Mouse (Mus musculus) heart, postnatal 0 days (tissue): Measurements from ENCODE around the gene Ubiad1. TPM values are rescaled to one million over a fixed set of nuclear protein-coding genes. Genes with fewer than 3 reads are reported as not detected.

Experiments
- ATAC-seq: fragments of 200-750 bp; cut with Nextera tagmentation; 2 replicates; pipeline ENCODE4 v1.8.0; 2017; ENCODE audit warnings: low read depth, moderate number of reproducible peaks, moderate library complexity; ENCODE audit not compliant: insufficient read depth
- DNase-seq: peaks from one replicate; pipeline ENCODE4 v3.0.0-alpha.2; 2016; ENCODE audit warnings: low spot score
- H3K27ac ChIP-seq: fragments of 300-500 bp; sonication (generic); 2 replicates; pipeline ENCODE4 v1.5.1; 2014; ENCODE audit warnings: low read depth, mild to moderate bottlenecking
- H3K27me3 ChIP-seq: fragments of 300-500 bp; sonication (generic); 2 replicates; pipeline ENCODE4 v1.6.1; 2014; ENCODE audit warnings: low read length, mixed read lengths; ENCODE audit not compliant: control insufficient read depth, insufficient read depth
- H3K36me3 ChIP-seq: fragments of 300-500 bp; sonication (generic); replicated peaks from 2 replicates; pipeline ENCODE4 v1.6.1; 2014; ENCODE audit warnings: low read length, mixed read lengths; ENCODE audit not compliant: control insufficient read depth, insufficient read depth
- H3K4me1 ChIP-seq: fragments of 300-500 bp; sonication (generic); 2 replicates; pipeline ENCODE4 v1.6.1; 2014; ENCODE audit warnings: antibody characterized with exemption; ENCODE audit not compliant: control insufficient read depth, insufficient read depth
- H3K4me2 ChIP-seq: fragments of 300-500 bp; sonication (generic); 2 replicates; pipeline ENCODE4 v1.6.1; 2014; ENCODE audit warnings: low read depth, mild to moderate bottlenecking, low read length, moderate library complexity
- H3K4me3 ChIP-seq: fragments of 300-500 bp; sonication (generic); 2 replicates; pipeline ENCODE4 v1.5.1; 2014; ENCODE audit warnings: low read depth, low read length
- H3K9ac ChIP-seq: fragments of 300-500 bp; sonication (generic); replicated peaks from 2 replicates; pipeline ENCODE4 v1.6.1; 2014; ENCODE audit warnings: low read depth, low read length, mixed read lengths
- H3K9me3 ChIP-seq: fragments of 300-500 bp; sonication (generic); replicated peaks from 2 replicates; pipeline ENCODE4 v1.6.1; 2016; ENCODE audit warnings: low read length; ENCODE audit not compliant: control insufficient read depth
- CTCF ChIP-seq: IDR thresholded peaks from 2 replicates; pipeline ENCODE4 v1.5.1; 2016; ENCODE audit warnings: antibody characterized with exemption, control low read depth, low read depth
- EP300 ChIP-seq: IDR thresholded peaks from 2 replicates; pipeline ENCODE4 v1.6.1; 2016; ENCODE audit warnings: antibody characterized with exemption, low read depth
- WGBS: fragments of 180-500 bp; shearing (Covaris S2); extraction: QIAGEN DNeasy Blood & Tissue Kit; methylation state at CpG from one replicate; pipeline ENCODE4 v1.1.7; 2014; 5-methylcytosine and 5-hydroxymethylcytosine counted together
- polyA plus RNA-seq: library from polyadenylated mRNA; unstranded; fragments of >200 nt; fragmentation: Nextera tagmentation; extraction: Ambion mirVana; gene quantifications from 2 replicates; pipeline ENCODE4 v1.2.1, GENCODE M21; 2015
- total RNA-seq: library from RNA; depleted of rRNA; stranded (reverse); fragments of >200 nt; gene quantifications from 2 replicates; pipeline ENCODE4 v1.2.3, GENCODE M21; 2014; ENCODE audit warnings: low replicate concordance; rRNA removed

Gene Ubiad1
- total and polyA plus RNA-seq, 2 experiments from 2014 or later = 19.6 to 32.4 TPM

DNA sequence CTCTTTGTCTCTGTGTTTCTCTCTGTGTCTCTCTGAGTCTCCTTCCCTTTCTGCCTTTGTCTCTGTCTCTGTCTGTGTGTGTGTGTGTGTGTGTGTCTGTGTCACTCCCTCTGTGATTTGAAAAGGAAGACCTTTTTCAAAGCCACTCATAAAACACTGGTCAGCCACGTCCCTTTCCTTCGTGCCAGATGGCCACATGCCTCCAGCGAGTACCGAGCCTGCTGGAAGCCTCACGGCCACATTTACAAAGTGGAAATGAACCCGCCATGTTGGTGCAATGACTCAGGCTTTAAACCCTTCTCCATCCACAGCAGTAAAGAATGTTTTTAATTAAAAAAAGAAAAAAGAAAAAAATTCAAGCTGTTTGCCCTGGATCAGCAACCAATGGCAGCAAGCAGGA lies 48.7 kb downstream of the Ubiad1 start:
- no peak overlapping the region for H3K9ac ChIP-seq
- no peaks in the 10 kb centered on the region for H3K36me3 ChIP-seq
- TF ChIP-seq EP300 (no peak), CTCF (no peak)
- H3K4me1 ChIP-seq = no peaks in the 10 kb centered on the region
- WGBS = 74% methylated on average over 6 of the region's 6 CpGs
- no peaks in the 10 kb centered on the region for H3K27me3 ChIP-seq
- no peak for DNase-seq
- no peak overlapping the region for H3K4me2 ChIP-seq
- ATAC-seq = no peak
- no peak overlapping the region for H3K27ac ChIP-seq
- no peaks in the 10 kb centered on the region for H3K9me3 ChIP-seq
- H3K4me3 ChIP-seq = no peak overlapping the region

DNA sequence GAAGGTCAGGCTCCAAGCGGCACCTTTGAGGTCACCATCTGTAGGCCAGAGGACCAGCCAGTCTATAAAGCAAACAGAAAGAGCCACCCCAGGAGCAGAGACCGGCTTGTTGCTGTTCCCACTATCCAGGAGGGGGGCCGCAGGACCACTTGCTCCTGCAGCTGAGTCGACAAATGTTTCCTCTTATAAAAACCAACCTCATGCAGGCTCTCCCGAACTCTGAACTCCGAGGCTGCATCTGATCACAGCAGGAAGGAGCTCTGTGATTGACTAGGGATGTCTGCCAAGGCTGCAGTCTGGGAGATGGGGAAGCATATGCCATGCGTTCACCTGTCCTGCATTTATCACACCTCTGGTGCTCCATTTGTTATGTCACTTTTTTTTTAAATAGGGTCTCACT lies 49.4 kb downstream of the Ubiad1 start:
- Histone ChIP-seq H3K4me2 (no peak overlapping the region), H3K9me3 (no peaks in the 10 kb centered on the region), H3K4me3 (no peak overlapping the region), H3K9ac (no peak overlapping the region), H3K27ac (no peak overlapping the region), H3K36me3 (no peaks in the 10 kb centered on the region), H3K4me1 (no peaks in the 10 kb centered on the region), H3K27me3 (no peaks in the 10 kb centered on the region)
- no peak for ATAC-seq
- 42% methylated on average over 7 of the region's 7 CpGs for WGBS
- no peak for DNase-seq
- TF ChIP-seq CTCF (no peak), EP300 (no peak)

DNA sequence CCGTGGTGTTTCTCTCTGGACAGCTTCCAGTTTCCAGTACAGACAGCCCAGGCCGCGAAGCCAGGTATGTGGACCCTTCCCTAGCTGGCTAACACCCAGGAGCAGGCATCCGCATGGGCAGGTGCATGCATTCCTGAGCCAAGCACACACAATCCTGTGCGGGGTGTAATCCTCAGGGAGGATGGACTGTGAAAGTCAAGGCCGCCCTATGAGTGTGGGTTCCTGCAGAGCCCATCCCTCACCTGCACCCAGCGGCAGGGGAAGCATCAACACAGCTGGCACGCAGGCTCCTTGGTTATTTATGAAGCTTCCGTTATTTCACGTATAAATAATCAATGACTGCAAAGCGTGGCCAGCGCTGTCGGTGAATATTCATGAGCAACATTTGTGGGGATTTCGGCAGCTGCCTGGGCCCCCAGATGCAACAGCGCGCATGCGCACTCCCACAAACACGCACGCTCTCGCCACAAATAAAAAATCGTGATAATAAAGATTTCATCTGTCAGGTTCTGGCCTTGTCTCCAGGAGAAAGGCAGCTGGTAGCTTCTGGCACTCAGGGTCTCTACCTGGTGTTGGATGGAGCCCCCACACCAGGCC lies 52.8 kb downstream of the Ubiad1 start:
- H3K9me3 ChIP-seq = no peaks in the 10 kb centered on the region
- H3K27me3 ChIP-seq = no peaks in the 10 kb centered on the region
- no peaks in the 10 kb centered on the region for H3K4me1 ChIP-seq
- ATAC-seq (no peak), DNase-seq (no peak)
- H3K4me2 ChIP-seq = no peak overlapping the region
- H3K4me3 ChIP-seq = no peak overlapping the region
- TF ChIP-seq EP300 = no peak
- no peak for TF ChIP-seq CTCF
- no peaks in the 10 kb centered on the region for H3K36me3 ChIP-seq
- H3K27ac ChIP-seq = no peak overlapping the region
- no peak overlapping the region for H3K9ac ChIP-seq
- 56% methylated on average over 21 of the region's 21 CpGs for WGBS

DNA sequence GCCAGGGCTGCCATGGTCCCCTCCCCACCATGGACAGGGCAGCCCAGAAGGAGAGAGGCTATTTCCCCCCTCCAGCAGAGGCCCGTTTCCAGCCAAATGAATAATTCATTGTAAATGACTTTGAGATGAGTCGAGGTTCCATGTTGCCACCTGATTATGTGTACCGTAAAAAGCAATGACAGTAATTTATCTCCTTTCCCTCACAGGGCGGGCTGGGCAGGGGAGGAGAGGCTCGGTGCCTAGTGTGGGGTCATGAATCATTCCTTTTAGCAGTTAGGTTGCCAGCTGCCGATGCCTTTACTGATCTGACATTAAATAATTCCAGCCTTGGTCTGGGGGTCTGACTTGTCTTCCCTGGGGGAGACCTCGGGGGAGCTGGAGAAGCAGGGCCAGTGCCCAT lies 54.9 kb downstream of the Ubiad1 start:
- Histone ChIP-seq H3K4me2 (no peak overlapping the region), H3K27ac (no peak overlapping the region), H3K27me3 (no peaks in the 10 kb centered on the region), H3K4me1 (no peaks in the 10 kb centered on the region), H3K9me3 (no peaks in the 10 kb centered on the region), H3K4me3 (no peak overlapping the region), H3K36me3 (no peaks in the 10 kb centered on the region), H3K9ac (no peak overlapping the region)
- ATAC-seq (no peak), DNase-seq (no peak)
- WGBS = 59% methylated on average over 7 of the region's 7 CpGs
- TF ChIP-seq EP300 = no peak
- TF ChIP-seq CTCF = no peak

DNA sequence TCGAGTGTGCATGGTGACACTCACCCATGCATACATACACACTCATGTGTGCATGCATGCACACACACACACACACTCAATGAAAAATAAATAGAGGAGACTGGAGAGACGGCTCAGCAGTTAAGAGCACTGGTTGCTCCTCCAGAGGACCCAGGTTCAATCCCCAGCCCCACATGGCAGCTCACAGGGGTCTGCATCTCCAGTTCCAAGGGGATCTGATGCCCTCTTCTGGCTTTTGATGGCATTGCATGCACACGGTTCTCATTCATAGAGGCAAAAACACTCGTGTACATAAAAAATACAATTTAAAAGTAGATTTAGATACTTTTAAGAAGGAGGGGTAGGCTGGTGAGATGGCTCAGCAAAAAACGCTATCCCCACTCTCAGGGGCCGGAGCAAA lies 55.5 kb downstream of the Ubiad1 start:
- H3K9ac ChIP-seq = no peak overlapping the region
- no peaks in the 10 kb centered on the region for H3K27me3 ChIP-seq
- no peak overlapping the region for H3K4me2 ChIP-seq
- H3K4me1 ChIP-seq = no peaks in the 10 kb centered on the region
- H3K36me3 ChIP-seq = no peaks in the 10 kb centered on the region
- TF ChIP-seq EP300 (no peak), CTCF (no peak)
- H3K27ac ChIP-seq = no peak overlapping the region
- DNase-seq = no peak
- no peaks in the 10 kb centered on the region for H3K9me3 ChIP-seq
- no peak overlapping the region for H3K4me3 ChIP-seq
- ATAC-seq = no peak
- WGBS = 59% methylated on average over 6 of the region's 6 CpGs

DNA sequence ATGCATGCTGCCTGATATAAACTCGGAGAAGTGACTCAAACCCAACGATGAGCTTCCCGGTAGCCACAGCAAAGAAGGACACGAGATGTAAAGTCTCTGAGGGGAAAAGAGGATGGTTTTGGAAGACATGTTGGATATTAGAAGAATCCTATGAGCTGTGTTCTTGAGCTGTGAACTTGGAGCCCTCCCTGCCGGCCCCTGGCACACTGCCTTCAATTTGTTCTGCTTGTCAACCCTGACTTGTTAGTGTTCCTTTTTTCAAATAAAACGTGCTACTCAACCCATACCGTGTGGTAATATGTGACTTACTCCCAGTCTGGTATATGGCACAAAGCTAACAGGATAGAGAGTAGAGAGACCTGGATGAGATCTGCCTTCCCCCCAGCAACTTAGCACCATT lies 59.3 kb downstream of the Ubiad1 start:
- H3K4me3 ChIP-seq = no peak overlapping the region
- H3K9ac ChIP-seq = no peak overlapping the region
- H3K4me1 ChIP-seq = no peaks in the 10 kb centered on the region
- 75% methylated on average over 7 of the region's 7 CpGs for WGBS
- H3K4me2 ChIP-seq = no peak overlapping the region
- H3K27ac ChIP-seq = no peak overlapping the region
- H3K27me3 ChIP-seq = no peaks in the 10 kb centered on the region
- ATAC-seq = no peak
- DNase-seq = no peak
- TF ChIP-seq EP300 (no peak), CTCF (no peak)
- no peaks in the 10 kb centered on the region for H3K9me3 ChIP-seq
- no peaks in the 10 kb centered on the region for H3K36me3 ChIP-seq

Other genes starting within 250 kb of the Ubiad1 start
- gene Disp3, start 156.8 kb downstream of the Ubiad1 start, total RNA-seq = 0.39 TPM in 1 of 2 replicates, not detected in the other
- 0.11 TPM in 1 of 2 replicates, not detected in the other for gene Disp3, start 156.8 kb downstream of the Ubiad1 start, polyA plus RNA-seq
- 31.2 and 52.2 TPM in 2 replicates for gene Mtor, start 3.8 kb upstream of the Ubiad1 start, total RNA-seq
- gene Mtor, start 3.8 kb upstream of the Ubiad1 start, polyA plus RNA-seq = 17.3 and 20.5 TPM in 2 replicates
- 2.9 and 4.9 TPM in 2 replicates for gene Angptl7, start 55.7 kb upstream of the Ubiad1 start, total RNA-seq
- 8.9 and 9.1 TPM in 2 replicates for gene Angptl7, start 55.7 kb upstream of the Ubiad1 start, polyA plus RNA-seq
- gene Exosc10, start 113.7 kb upstream of the Ubiad1 start, total RNA-seq = 47.0 and 57.0 TPM in 2 replicates
- 43.0 TPM in 2 replicates for gene Exosc10, start 113.7 kb upstream of the Ubiad1 start, polyA plus RNA-seq
- 15.0 and 45.7 TPM in 2 replicates for gene Srm, start 146.7 kb upstream of the Ubiad1 start, total RNA-seq
- 46.4 and 51.4 TPM in 2 replicates for gene Srm, start 146.7 kb upstream of the Ubiad1 start, polyA plus RNA-seq
- not detected in 2 replicates for gene Masp2, start 157.8 kb upstream of the Ubiad1 start, total RNA-seq
- gene Masp2, start 157.8 kb upstream of the Ubiad1 start, polyA plus RNA-seq = not detected in 2 replicates
- 69.0 and 89.9 TPM in 2 replicates for gene Tardbp, start 182.2 kb upstream of the Ubiad1 start, total RNA-seq
- 93.5 and 100 TPM in 2 replicates for gene Tardbp, start 182.2 kb upstream of the Ubiad1 start, polyA plus RNA-seq
- gene Gm572, start 198.5 kb upstream of the Ubiad1 start, total RNA-seq = 0.15 and 1.0 TPM in 2 replicates
- gene Gm572, start 198.5 kb upstream of the Ubiad1 start, polyA plus RNA-seq = 0.36 and 0.70 TPM in 2 replicates